Mouse (Mus musculus): ENCODE data around the gene Ttll12.

- TF ChIP-seq TCF12 (IDR thresholded peaks at IDR 0.05; ENCODE audit: low read depth, low read length) (no peak), CHD2 (IDR thresholded peaks at IDR 0.05; ENCODE audit: low read length) (no peak), CTCF (IDR thresholded peaks at IDR 0.05 in 2 of 3, conservative IDR thresholded peaks at IDR 0.05 in 1 of 3; ENCODE audit: control insufficient read depth in 1 of 3, insufficient read depth in 1 of 3, low read depth in 2 of 3, low read length in 3 of 3, poor library complexity in 1 of 3, severe bottlenecking in 1 of 3) (no peak), POLR2AphosphoS2 (IDR thresholded peaks at IDR 0.05; ENCODE audit: low read length) (no peak), POLR2A (IDR thresholded peaks at IDR 0.05; ENCODE audit: control insufficient read depth in 1 of 2, insufficient read depth in 1 of 2, low read depth in 1 of 2, low read length in 2 of 2, poor library complexity in 1 of 2) (no peak), EP300 (IDR thresholded peaks at IDR 0.05; ENCODE audit: low read depth in 1 of 2, low read length in 2 of 2) (no peak)
Measured at GRCm38 (mm10) chr15:83550137-83550536, 44.8 kb downstream of the Ttll12 start.
